In the genomic region with DNA sequence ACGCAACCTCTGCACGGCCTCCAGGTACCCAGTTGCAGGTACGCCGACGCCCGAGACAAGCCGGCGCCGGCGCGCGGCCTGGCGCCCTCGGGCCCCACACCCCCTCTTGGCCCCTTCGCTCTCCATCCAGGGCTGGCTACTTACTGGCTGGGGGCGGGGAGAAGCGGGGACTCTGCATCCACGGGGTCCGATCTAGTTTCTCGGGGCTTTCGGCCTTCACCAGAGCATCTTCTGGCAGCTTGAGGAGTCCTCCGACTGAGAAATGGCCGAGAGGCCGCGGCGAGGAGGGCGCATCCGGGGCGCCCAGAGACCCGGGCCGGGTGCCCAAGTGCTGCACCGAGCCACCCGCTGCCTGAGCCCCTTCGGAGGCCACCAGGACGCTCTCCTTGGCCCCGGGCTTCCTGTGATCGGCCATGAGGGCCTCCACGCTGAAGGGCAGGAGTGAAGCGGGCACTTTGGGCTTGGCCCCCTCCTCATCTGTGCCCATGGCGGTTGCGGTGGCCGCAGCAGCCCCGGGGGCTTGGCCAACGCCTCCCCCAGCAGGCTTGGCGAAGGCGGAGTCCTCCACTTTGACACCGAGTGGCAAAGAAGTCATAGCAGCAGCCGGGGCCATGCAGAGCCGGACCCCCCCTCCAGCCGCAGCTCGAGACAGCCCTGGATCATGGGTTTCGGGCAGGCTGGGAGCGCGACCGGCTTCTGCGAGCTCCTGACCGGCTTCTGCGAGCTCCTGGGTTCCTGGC, we compare ENCODE assay signal across 8 mouse cellular contexts. TPM values are rescaled to one million over a fixed set of nuclear protein-coding genes. Genes with fewer than 3 reads are reported as not detected.
DNase-seq lines count a peak whose midpoint lies in the region; ATAC-seq and TF ChIP-seq lines count a peak whose summit lies in the region.

No protein-coding gene starts in this region.

- ATAC-seq in heart, embryonic 13.5 days (ENCODE audit: extremely low read depth, insufficient number of reproducible peaks, low FRiP score, low TSS enrichment): no peak
- ATAC-seq in liver, embryonic 13.5 days (ENCODE audit: low read depth): no peak; the same call in 1 of the 2 replicates
- peak; percentile 24 for ATAC-seq in stomach, embryonic 14.5 days (ENCODE audit: insufficient number of reproducible peaks, insufficient read depth, low FRiP score, low read depth)

- no peaks in the 10 kb centered on the region for H3K36me3 ChIP-seq in heart, embryonic 13.5 days
- no peaks in the 10 kb centered on the region for H3K36me3 ChIP-seq in liver, embryonic 13.5 days
- H3K36me3 ChIP-seq in stomach, embryonic 14.5 days (ENCODE audit: control insufficient read depth, insufficient read depth, low read length): no peaks in the 10 kb centered on the region

- H3K4me3 ChIP-seq in cerebellum, adult 2 months (replicated peaks; ENCODE audit: insufficient read depth, low read depth, low read length): peak overlapping the region; percentile 43
- H3K4me3 ChIP-seq in heart, embryonic 13.5 days: peak overlapping the region; percentile 69
- H3K4me3 ChIP-seq in liver, embryonic 13.5 days (replicated peaks): peak overlapping the region; percentile 49
- H3K4me3 ChIP-seq in stomach, embryonic 14.5 days (ENCODE audit: low read depth, low read length): peak overlapping the region; percentile 33

- no peak for TF ChIP-seq POLR2A in cerebellum, adult 2 months (IDR thresholded peaks at IDR 0.05; ENCODE audit: borderline replicate concordance, insufficient read depth, low read length)

- H3K9ac ChIP-seq in heart, embryonic 13.5 days: peak overlapping the region; percentile 81
- H3K9ac ChIP-seq in liver, embryonic 13.5 days: no peak overlapping the region
- H3K9ac ChIP-seq in stomach, embryonic 14.5 days (replicated peaks; ENCODE audit: low read depth, low read length): no peak overlapping the region; the same call in 1 of the 2 replicates

- DNase-seq in cerebellum, adult 2 months: no peak
- no peak for DNase-seq in cerebellum, adult 9-11 months
- DNase-seq in ZHBTc4 (ENCODE audit: low read depth, low spot score): peak; percentile 59
- no peak for DNase-seq in liver, embryonic 13.5 days
- no peak for DNase-seq in T-cell, adult 2 months (ENCODE audit: low spot score)
- DNase-seq in left cerebral cortex, adult 8-10 months (ENCODE audit: low spot score in 2 of 2): no peak

- H3K27me3 ChIP-seq in cerebellum, adult 2 months (ENCODE audit: control insufficient read depth, insufficient read depth, low read length): peaks cover 36% of the 10 kb centered on the region; the same call in 1 of the 2 replicates
- peaks cover 99% of the 10 kb centered on the region for H3K27me3 ChIP-seq in heart, embryonic 13.5 days (replicated peaks)
- peaks cover 99% of the 10 kb centered on the region for H3K27me3 ChIP-seq in liver, embryonic 13.5 days
- peaks cover 58% of the 10 kb centered on the region for H3K27me3 ChIP-seq in stomach, embryonic 14.5 days (ENCODE audit: control insufficient read depth, insufficient read depth, low read length)

- H3K4me1 ChIP-seq in cerebellum, adult 2 months (ENCODE audit: control insufficient read depth, insufficient read depth, low read length): no peaks in the 10 kb centered on the region
- H3K4me1 ChIP-seq in heart, embryonic 13.5 days: peaks cover 27% of the 10 kb centered on the region
- peaks cover 10% of the 10 kb centered on the region for H3K4me1 ChIP-seq in liver, embryonic 13.5 days (replicated peaks)
- H3K4me1 ChIP-seq in stomach, embryonic 14.5 days (ENCODE audit: control insufficient read depth, insufficient read depth, low read length): peaks cover 12% of the 10 kb centered on the region; the same call in 1 of the 2 replicates

- TF ChIP-seq CTCF in cerebellum, adult 2 months (IDR thresholded peaks at IDR 0.05; ENCODE audit: borderline replicate concordance, insufficient read depth, low read depth, low read length): no peak

- H3K9me3 ChIP-seq in heart, embryonic 13.5 days: no peaks in the 10 kb centered on the region
- no peaks in the 10 kb centered on the region for H3K9me3 ChIP-seq in liver, embryonic 13.5 days (replicated peaks)
- no peaks in the 10 kb centered on the region for H3K9me3 ChIP-seq in stomach, embryonic 14.5 days (ENCODE audit: control insufficient read depth, low read depth, low read length)

- WGBS in cerebellum, adult 2 months: under 1% methylated on average over 58 of the region's 58 CpGs
- WGBS in heart, embryonic 13.5 days: under 1% methylated on average over 58 of the region's 58 CpGs
- WGBS in liver, embryonic 13.5 days (ENCODE audit: insufficient replicate concordance): under 1% methylated on average over 58 of the region's 58 CpGs
- WGBS in stomach, embryonic 14.5 days: under 1% methylated on average over 58 of the region's 58 CpGs

- peak overlapping the region; percentile 83 for H3K4me2 ChIP-seq in heart, embryonic 13.5 days
- peak overlapping the region; percentile 63 for H3K4me2 ChIP-seq in liver, embryonic 13.5 days
- peak overlapping the region; percentile 64 for H3K4me2 ChIP-seq in stomach, embryonic 14.5 days (replicated peaks; ENCODE audit: low read depth, low read length)

- no peak overlapping the region for H3K27ac ChIP-seq in cerebellum, adult 2 months (ENCODE audit: insufficient read depth, low read length)
- H3K27ac ChIP-seq in heart, embryonic 13.5 days (replicated peaks): peak overlapping the region; percentile 24
- no peak overlapping the region for H3K27ac ChIP-seq in liver, embryonic 13.5 days
- no peak overlapping the region for H3K27ac ChIP-seq in stomach, embryonic 14.5 days (ENCODE audit: low read length)

RNA-seq across cellular contexts. Expression of a gene that starts 0.5 kb away (rescaled TPM):
- polyA plus RNA-seq in cerebellum, adult 2 months (2012; rRNA removed): 3.4 and 7.1 TPM in 2 replicates
- 8.6 and 10.3 TPM in 2 replicates for polyA plus RNA-seq in heart, embryonic 13.5 days (2015; fragmentation: Nextera tagmentation; extraction: Ambion mirVana)
- 0.12 and 0.13 TPM in 2 replicates for polyA plus RNA-seq in liver, embryonic 13.5 days (2015; fragmentation: Nextera tagmentation; extraction: Ambion mirVana)
- polyA plus RNA-seq in stomach, embryonic 14.5 days (2014; fragmentation: Nextera tagmentation; extraction: Ambion mirVana): 2.1 and 3.6 TPM in 2 replicates
- total RNA-seq in left cerebral cortex, adult 8-10 months (2022): 1 to 10 TPM; 2.9 to 4.5 (median 3.9) TPM
